Mouse (Mus musculus) c-Kit-positive CD71-positive TER-119-negative erythroid progenitor cells, embryonic 14.5 days (primary cell): ENCODE measurements at regions not wholly inside any gene's neighbourhood (a gene's known extent, or its start where the extent isn't known, plus 50 kb on each side); places are given as distances from the start of the nearest gene placed in this dataset.

ENCODE experiments used
- DNase-seq: peaks from one replicate; pipeline ENCODE4 v3.0.0-alpha.2; 2013; ENCODE audit warnings: low read depth

DNA sequence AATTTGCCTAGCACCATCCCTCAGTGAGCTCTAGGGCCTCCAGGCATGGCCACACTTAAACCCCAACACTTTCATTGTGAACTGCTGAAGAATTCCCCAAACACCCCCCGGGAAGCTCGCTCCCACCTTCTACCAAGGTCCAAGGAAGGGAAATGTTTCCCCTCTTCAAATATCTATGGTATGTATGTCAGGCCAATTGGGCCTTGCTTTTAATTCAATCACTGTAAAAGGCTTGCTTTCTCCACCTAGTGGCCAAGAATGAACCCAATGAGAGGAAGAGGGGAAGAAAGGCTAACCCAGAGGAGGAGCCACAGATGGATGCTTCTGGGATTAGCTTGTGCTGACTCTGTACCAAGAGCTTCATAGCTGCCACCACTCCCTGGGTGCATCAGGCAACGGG lies 336.3 kb upstream of the Tgfbr2 start:
- no peak for DNase-seq

DNA sequence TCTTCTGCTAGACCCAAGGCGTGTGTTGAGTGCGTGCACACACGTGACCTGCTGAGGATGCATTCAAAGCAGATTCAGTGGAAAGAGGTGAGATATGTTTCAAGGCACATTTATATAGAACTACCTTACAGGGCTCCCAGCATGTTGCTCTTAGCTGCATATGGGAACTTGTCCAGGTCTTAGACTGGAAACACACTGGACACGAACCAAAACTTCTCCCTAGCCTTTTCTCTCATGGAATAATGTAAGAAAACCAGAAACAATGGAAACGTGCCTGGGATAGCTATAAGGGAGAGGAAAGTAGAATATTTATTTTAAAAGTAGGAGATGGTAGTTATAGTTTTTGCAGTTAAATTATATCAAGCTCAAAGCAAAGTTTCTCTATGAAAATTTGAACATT lies 332.6 kb upstream of the Tgfbr2 start:
- no peak for DNase-seq

DNA sequence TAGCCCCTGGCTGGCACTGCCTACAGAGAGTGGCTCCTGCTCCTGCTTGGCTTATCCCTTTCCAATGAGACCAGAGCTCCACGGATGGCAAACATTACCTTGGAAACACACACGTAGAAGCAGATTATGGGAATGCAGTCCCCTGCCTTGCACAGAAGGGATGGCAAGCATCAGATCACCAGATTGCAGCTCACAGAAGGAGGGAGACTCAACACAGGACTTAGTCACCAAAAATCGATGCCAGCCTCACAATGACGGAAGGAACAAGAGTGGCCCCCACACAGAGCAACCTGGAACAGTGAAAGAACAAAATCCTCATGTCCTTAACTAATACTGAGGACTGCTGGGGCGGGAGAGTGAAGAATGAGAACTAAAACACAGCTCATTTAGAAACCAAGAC lies 327.7 kb upstream of the Tgfbr2 start:
- no peak for DNase-seq

DNA sequence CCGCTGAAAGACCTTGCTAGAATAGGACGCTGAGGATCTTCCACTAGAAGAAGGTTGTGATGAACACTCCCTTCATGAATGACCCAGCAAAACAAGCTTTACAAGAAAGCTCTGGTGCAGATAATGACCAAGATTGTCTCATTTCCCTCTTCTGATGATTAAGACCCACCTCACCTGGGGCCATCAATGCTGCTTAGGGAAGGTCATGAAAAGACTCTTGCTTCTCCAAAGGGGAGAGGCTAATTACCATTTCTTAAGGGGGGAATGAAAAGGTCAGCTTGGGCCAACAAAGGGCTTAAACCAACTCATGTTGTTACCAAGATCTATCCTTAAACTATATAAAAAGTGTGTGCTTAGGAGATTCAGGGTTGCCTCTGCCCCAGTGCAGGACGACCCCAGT lies 325.8 kb upstream of the Tgfbr2 start:
- no peak for DNase-seq

DNA sequence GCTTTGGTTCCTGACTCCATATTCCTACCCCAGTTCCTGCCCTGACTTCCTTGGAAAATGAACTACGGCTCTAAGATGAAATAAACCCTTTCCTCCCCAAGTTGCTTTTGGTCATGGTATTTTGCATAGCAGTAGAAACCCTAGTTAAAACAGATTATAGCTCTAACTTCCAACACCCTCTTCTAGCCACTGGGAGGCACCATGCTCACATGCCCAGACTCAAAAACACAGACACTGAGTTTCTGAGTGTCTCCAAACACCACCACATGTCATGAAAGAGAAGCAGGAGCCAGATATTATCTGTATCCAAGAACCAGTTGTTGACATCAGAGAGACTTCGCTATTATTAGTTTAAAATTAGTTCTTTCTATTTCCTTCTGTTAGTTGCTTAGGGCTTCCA lies 316.1 kb upstream of the Tgfbr2 start:
- no peak for DNase-seq

DNA sequence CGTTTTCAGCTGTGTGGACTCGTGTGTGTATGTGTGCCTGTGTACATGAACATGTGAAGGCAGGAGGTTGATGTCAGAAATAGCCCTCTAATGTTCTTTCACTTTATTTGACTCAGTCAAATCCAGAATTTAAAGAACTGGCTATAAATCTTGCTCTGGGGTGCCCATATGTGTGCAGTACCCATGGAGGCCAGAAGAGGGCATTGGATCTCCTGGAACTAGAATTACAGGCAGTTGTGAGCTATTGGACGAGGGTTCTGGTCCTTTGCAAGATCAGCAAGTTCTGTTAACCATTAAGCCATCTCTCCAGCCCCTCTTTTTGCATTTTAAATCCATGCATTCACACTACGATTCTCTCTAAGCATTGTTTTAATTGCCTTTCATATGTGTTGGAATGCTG lies 314.6 kb upstream of the Tgfbr2 start:
- peak; percentile 3 for DNase-seq

DNA sequence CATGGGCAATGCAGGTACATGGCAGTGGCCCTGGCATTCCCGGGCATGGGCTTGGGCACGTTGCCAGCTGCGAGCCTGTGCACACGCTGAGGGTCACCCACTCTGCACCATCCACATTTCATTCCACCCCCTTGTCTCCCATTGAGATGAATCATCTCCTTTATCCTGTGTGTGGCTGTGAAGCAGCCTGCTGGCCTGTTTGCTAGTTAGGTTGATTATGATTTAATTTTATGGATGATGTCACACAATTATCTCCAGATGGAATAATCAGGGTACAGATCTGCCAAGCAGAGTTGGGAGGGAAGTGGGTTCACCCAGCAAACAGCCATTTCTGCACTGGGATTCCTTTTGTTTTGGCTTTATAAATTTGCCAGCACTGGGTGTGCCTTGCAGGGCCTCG lies 314.1 kb upstream of the Tgfbr2 start:
- DNase-seq: no peak

DNA sequence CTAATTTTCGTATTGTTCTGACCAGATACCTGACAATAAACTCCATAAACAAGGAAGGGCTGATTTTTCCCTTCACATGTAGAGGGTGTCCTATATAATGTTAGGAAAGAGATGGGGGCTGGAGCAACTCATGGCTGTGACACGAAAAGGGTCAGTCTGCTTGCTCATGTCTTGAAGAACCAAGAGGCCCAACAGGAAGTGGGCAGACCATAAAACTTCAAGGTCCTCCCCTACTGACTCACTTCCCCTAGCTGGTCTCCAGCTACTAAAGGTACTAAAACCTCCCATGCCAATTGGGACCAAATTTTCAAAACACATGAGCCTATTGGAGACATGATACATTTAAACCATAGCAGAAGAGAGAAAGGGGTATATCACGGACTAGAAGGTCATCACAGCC lies 302.1 kb upstream of the Tgfbr2 start:
- DNase-seq: no peak

DNA sequence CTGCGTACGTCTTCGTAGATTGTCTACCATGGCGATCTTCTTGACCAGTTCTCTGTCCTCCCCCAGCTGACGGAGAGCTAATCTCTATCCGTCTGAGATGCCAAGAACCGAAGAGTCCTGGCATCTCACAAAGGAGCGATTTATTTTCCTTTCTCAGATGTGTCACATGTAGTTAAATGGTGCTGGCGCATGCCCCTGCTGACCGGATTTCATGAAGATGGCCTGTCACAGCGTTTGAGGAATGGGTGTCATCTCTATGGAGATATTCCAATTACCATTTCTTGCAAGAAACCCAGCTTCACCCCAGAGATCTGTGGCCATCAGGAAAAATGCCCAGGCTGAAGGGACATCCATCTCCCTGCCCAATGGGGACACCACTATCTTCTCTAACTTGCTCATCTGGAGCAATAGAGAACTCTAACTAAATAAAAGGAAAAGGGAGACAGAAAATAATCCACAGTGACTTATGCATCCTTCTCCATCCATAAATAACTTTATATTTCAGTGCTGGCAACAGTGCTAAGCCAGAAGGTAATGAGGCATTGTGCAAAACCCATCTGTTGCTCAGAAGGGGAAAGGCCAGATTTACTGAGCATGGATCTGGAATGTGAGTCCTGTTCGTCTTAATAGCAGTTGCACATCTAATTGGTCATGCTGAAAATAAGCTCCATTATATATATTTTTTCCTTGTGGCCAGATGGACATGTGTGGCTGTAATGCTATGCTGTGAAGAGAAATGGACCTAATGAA lies 300.2 kb upstream of the Tgfbr2 start:
- no peak for DNase-seq

DNA sequence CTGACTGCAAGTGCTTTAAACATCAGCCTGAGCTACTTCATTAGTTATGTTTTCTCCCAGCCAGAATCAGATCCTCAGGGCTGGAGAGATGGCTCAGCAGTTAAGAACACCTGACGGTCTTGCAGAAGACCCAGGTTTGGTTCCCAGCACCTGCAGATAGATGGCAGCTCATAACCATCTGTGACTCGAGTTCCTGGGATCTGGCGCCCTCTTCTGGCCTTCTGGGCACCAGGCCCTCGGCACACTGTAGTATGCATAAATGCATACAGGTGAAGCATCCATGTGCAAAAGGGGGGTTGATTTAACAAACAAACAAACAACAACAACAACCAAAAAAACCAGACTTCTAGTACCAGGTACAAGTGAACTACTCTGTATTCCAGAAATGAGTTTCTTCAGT lies 297.7 kb upstream of the Tgfbr2 start:
- DNase-seq: no peak

DNA sequence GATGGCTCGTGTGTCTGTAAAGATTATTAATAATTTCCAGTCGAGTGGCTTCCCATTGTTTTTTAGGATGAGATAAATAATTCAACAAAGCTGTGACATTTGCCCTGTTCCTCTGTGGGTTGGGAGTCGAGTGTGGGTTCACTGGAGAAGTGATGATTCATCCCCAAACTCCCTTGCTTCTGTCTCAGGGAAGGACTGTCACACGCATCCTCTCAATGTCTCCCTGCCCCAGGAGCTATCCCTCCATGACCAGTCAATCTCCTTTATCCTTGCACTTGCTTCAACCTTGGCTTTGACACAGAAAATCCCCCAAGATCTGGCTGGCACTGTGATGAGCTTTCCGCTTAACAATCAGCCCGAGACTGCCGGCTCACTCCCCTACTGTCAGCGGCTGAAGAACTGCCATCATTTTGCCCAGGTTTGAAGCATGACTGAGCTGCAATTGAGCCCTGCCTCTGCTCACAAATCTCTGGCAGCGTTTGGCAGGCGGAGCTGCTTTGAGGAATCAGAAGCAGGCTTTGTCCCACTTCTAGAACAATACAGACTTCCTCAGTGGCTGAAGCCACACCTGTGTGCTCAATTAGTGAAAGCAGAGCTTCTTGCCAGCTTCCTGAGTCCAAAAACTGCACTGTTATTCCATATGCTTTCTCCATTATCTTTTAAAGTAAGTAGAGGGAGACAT lies 293.6 kb upstream of the Tgfbr2 start:
- no peak for DNase-seq

DNA sequence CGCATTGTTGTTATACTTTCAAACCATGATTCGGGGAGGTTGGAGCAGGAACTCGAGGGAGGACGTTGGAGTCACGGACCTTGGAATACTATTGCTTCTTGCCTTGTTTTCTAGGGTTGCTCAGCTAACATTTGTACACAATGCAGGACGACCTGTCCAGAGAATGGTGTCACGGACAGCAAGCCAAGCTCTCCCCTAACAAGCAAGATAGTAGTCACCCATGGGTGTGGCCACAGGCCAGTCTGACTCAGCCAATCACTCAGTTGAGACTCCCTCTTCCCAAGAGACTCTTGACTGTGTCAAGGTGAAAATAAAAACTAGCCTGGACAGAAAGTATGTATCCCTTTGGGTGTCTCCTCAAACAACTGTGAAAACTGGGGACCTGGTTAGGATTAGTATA lies 291.2 kb upstream of the Tgfbr2 start:
- DNase-seq: no peak

DNA sequence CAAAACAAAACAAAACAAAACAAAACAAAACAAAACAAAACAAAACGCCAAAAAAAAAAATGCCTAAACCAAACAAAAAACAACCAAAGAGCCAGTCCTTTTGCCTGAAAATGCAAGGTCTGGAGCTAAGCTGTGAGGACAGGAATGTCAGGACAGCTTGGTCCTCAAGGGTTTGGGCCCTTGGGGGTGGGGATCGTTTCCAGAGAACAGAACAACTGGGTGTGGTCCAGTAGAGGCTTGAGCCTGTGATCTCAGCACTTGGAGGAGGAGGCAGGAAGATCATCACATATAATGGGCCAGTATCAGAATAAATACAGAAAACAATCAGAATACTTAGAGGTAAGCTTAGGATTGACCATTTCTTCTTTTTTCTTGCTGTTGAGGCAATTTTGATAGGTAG lies 289.5 kb upstream of the Tgfbr2 start:
- DNase-seq: no peak

DNA sequence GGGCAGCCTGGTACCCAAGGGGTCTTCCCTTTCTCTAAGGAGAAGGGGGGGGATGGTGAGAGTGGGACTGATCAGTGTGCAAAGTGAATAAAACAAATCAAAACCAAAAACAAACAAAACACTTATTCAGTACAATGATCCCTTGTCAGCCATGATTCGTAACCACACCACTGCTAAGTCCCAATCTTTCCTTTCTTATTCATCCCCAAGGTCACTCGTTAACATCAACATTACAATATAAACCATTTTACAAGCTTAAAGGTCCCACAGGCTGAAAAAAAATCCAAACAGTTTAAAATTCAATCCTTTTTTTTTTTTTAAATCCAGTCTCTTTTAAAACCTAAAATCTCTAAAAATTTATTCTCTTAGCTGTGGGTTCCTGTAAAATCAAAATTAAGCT lies 287.1 kb upstream of the Tgfbr2 start:
- no peak for DNase-seq

DNA sequence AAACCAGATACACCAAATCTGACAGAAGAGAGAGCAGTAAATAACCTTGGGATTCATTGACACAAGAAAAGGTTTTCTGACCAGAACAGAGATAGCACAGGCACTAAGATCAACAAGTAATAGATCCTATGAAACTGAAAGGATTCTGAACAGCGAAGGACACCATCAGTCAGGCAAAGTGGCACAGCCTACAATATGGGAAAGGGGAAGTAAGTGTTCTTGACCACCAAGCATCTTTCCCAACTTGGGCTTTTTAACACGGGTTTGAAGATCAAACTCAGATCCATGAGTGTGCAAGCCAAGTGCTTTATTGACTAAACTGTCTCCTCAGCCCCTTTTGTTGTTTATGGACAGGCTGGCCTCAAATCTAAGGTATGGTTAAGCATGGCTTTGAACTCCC lies 284.9 kb upstream of the Tgfbr2 start:
- DNase-seq: no peak

DNA sequence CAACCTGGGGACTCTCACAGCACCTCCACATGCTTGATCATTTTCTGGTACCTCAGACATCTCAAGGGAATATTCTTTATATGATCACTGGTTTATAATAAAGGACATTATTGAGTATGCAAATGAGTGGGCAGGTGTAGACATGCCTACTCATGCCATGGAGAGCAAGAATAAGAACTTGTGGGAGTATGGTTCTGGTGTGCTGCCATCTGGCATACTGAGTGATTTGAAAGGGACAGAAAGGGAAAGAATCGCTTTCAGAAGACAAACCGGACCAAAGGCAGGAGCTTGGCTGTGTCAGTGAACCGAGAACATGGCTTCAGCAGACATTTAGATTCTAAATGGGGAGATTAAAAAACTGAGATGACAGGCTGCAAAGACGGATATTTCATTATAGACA lies 276.9 kb upstream of the Tgfbr2 start:
- DNase-seq: no peak

DNA sequence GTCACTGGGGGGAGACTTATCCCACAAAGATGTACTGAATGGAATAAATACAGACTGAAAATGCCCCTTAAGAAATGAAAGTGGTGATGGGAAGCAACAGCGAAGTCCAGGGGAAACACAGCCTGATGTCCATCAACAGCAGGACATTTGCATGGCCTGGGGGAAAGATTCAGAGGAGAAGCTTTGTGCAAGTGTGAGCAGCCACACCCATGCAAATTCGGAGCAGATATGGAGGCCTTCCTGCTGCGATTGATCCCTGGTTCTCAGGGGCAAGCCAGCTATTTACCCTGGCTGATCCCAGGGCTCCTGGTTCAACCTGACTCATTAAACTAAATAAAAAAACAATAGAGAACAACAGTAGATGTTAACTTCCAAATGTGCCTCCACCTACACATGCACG lies 275.7 kb upstream of the Tgfbr2 start:
- no peak for DNase-seq

DNA sequence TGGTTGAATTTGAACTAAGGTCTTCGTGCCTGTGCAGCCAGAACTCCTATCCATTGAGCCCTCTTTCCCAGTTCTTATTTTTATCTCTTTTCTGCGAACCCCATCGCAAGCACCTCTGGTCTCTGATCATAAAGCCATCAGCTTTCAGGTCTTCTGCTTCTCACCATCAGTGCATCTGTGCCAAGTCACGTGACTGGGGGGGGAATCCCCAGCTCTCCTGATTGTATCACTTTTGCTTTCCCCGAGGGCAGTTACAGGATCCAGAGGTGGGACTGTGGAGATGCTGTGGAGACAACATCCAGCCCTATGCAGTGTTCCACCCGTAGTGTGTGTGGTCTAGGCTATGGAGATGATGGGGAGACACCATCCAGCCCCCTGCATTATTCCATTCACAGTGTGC lies 272.6 kb upstream of the Tgfbr2 start:
- DNase-seq: no peak

DNA sequence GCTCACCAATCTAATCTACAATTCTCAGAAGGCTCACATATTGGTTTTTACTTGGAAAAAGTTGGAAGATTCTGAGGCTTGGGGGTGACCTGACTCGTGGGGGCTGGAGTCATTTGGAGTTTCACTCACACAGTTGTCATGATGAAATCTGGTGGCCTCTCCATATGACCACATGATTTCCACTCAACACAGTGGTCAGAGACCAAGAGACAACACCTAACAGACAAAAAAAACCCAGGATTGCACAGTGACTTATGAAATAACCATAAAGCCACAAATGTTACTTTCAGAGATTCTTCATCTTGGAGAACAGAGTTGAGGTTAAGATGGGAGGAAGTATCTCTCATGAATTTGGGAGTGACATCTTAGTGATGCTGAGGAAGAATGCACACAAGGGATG lies 263.4 kb upstream of the Tgfbr2 start:
- no peak for DNase-seq

DNA sequence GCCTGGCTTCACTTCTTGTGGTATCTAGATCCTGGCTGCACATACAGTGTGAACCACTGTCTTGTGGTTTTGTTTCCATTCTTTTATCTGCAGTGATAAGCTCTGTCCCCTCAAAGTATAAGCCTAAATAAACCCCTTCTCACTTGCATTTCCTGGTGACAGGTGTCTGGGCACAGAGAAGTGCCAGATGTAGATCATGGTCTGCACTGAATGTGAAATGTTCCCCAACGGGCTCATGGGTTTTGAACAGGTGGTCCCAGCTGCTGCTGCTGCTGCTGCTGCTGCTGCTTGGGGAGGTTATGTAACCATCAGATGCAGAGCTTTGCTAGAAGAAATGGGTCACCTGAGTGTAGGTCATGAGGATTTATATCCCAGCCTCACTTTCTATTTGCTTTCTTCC lies 259.3 kb upstream of the Tgfbr2 start:
- DNase-seq: no peak

DNA sequence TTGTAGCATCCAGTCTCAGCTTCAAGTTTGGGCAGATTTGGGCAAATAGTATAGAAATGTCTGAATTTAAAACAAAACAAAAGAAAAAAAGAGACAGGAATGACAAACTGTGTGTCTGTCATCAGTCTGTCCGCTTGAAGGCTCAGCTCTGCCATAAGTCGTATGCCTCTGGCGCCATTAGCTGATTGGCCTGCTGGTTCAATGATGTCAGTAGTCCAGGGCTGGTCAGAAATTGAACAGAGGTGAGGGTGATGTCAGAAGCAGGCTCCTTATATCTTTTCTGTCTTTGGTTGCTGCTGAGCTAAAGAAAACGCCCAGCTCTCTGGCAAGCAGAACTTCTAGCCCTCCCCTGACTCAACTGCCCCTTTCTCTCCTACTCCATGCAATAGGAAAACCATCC lies 253.9 kb upstream of the Tgfbr2 start:
- DNase-seq: no peak

DNA sequence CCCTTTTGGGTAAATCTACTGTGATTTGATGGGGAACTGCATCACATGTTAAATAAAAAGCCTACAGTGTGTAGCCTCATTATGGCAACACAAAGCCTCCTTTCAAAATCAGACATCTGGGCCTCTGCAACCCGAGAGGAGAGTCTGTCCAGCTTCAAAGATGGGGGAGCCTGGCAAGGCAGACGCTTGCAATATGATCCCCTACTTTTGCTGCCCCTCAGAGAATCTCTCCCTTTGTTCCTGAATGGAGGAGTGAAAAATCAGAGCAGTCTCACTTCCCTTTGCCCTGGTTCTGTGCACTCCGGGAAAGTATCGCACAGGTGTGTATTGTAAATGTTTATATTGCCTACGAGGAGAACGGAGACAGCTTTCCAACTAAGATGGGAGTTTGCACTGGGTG lies 253.3 kb upstream of the Tgfbr2 start:
- DNase-seq: no peak

DNA sequence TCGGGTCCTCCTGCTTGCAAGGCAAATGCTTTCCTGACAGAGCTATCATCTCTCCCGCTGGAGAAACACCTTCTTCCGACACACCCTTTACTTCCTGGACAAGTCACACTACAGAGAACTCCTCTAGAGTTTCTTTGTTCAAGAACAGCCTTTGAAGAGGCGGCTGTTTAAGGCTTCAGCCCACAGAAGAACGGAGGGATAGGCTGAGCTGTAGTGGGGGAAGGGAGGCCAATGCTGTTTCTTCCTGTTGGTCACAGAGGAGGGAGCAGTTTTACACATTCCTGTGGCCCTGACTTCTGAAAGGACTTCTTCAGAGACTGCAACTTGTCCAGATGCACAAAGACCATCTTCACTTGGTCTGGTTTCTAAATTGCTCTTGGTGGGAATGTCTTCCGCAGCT lies 252.1 kb upstream of the Tgfbr2 start:
- no peak for DNase-seq
